Mouse (Mus musculus): ENCODE measurements around the gene Nav2. TPM values are rescaled to one million over a fixed set of nuclear protein-coding genes. Genes with fewer than 3 reads are reported as not detected.

Gene Nav2
- polyA plus RNA-seq, 1 experiment from 2014 or later = 7.5 TPM

DNA sequence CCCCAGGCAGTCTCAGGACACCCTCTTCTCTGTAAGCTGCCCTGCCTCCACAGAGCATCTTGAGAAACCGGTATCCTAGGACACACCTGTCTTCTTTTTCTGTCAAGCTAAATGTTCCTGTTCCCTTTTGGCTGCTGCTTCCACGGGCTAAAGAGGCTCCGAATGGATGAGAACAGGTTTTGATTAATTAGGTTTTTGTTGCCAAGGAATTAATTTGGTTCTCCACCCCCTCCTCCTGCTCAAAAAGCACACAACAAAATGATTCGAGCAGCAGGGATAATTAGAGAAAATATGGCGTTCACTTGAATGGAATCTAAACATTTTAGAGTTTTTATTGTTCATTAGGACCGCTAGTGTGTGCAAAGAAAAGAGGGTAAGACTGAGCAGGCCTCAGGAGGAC is 1.8 kb downstream of the Nav2 start:
- WGBS = 77% methylated on average over 6 of the region's 6 CpGs
- Histone ChIP-seq H3K4me1 (ENCODE audit: control insufficient read depth, insufficient read depth, low read length) (no peaks in the 10 kb centered on the region), H3K9me3 (ENCODE audit: control insufficient read depth, low read length) (no peaks in the 10 kb centered on the region), H3K4me2 (ENCODE audit: low read depth, severe bottlenecking) (no peak overlapping the region), H3K9ac (ENCODE audit: low read length) (no peak overlapping the region), H3K36me3 (ENCODE audit: control insufficient read depth, insufficient read depth, low read length) (no peaks in the 10 kb centered on the region), H3K27me3 (ENCODE audit: control insufficient read depth, insufficient read depth, low read length) (no peaks in the 10 kb centered on the region), H3K27ac (replicated peaks; ENCODE audit: low read depth, low read length) (no peak overlapping the region), H3K4me3 (ENCODE audit: low read depth, low read length) (no peak overlapping the region)
- no peak for DNase-seq (ENCODE audit: low spot score)
- no peak for ATAC-seq (ENCODE audit: insufficient number of reproducible peaks, low FRiP score, low TSS enrichment, low read depth)

DNA sequence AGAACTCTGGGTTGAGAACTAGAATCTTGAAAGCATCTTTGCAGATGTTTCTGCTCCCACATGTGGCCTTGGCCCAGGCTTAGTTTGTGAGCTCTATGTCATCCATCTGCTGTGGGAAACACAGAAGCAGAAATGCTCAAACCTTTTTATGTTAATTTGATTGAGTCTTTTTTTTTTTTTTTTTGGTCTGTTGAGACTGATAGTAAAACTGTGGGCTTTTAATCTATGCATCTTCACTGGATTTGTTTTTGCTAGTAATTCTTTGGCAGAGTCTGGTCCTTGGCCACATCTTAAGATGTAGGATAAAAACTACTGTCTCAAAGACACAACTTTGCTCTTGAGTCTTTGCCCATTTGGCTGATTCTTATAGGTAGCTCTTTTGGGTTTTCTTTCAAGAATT is 2.6 kb downstream of the Nav2 start:
- DNase-seq (ENCODE audit: low spot score) (no peak), ATAC-seq (ENCODE audit: insufficient number of reproducible peaks, low FRiP score, low TSS enrichment, low read depth) (no peak)
- no peak overlapping the region for H3K4me3 ChIP-seq (ENCODE audit: low read depth, low read length)
- H3K36me3 ChIP-seq (ENCODE audit: control insufficient read depth, insufficient read depth, low read length) = no peaks in the 10 kb centered on the region
- H3K27me3 ChIP-seq (ENCODE audit: control insufficient read depth, insufficient read depth, low read length) = no peaks in the 10 kb centered on the region
- H3K9me3 ChIP-seq (ENCODE audit: control insufficient read depth, low read length) = no peaks in the 10 kb centered on the region
- no peaks in the 10 kb centered on the region for H3K4me1 ChIP-seq (ENCODE audit: control insufficient read depth, insufficient read depth, low read length)
- no peak overlapping the region for H3K27ac ChIP-seq (replicated peaks; ENCODE audit: low read depth, low read length)
- H3K4me2 ChIP-seq (ENCODE audit: low read depth, severe bottlenecking) = no peak overlapping the region
- H3K9ac ChIP-seq (ENCODE audit: low read length) = no peak overlapping the region

DNA sequence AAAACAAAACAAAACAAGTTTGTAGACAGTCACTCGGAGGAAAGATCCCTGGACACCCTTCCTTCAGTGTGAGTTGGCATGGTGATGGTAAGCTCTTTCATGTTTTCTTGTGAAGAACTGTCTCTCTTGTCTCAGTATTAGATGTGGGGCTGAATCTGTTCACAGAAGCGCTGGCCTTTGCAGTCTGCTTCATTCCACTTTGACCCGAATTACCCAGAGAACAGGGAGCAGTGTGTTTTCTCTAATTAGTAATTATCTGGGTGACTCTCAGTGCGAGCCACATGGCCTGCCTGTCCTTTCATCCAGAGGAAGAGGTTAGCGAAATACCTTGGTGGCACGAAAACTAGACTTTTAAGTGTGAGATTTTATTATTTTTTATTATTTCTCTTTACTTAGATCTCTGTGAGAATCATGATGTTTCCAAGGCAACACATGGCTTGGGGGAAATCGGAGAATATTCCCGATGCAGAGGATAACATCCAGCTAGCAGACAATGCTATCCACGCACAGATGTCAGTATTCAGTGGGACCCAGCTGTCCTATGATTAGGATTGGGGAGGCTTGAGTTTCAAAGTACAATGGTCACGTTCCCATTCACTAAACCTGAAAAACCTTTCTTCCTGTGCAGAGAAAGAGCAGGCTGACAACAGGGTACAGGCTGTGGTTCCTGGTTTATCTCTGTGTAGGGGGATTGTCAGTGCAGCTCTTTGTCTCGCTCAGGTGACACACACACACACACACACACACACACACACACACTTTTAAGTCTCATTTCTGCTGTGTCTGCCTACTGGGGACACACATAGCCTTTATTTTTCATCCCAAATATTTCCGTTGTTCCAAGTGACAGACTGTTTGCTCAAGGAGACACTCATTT is 6.4 kb downstream of the Nav2 start:
- no peak overlapping the region for H3K9ac ChIP-seq (ENCODE audit: low read length)
- H3K4me1 ChIP-seq (ENCODE audit: control insufficient read depth, insufficient read depth, low read length) = no peaks in the 10 kb centered on the region
- H3K4me2 ChIP-seq (ENCODE audit: low read depth, severe bottlenecking) = no peak overlapping the region
- no peaks in the 10 kb centered on the region for H3K9me3 ChIP-seq (ENCODE audit: control insufficient read depth, low read length)
- ATAC-seq (ENCODE audit: insufficient number of reproducible peaks, low FRiP score, low TSS enrichment, low read depth) = no peak
- H3K27me3 ChIP-seq (ENCODE audit: control insufficient read depth, insufficient read depth, low read length) = no peaks in the 10 kb centered on the region
- no peaks in the 10 kb centered on the region for H3K36me3 ChIP-seq (ENCODE audit: control insufficient read depth, insufficient read depth, low read length)
- DNase-seq (ENCODE audit: low spot score) = no peak
- no peak overlapping the region for H3K27ac ChIP-seq (replicated peaks; ENCODE audit: low read depth, low read length)
- H3K4me3 ChIP-seq (ENCODE audit: low read depth, low read length) = no peak overlapping the region
- WGBS = 62% methylated on average over 12 of the region's 12 CpGs

DNA sequence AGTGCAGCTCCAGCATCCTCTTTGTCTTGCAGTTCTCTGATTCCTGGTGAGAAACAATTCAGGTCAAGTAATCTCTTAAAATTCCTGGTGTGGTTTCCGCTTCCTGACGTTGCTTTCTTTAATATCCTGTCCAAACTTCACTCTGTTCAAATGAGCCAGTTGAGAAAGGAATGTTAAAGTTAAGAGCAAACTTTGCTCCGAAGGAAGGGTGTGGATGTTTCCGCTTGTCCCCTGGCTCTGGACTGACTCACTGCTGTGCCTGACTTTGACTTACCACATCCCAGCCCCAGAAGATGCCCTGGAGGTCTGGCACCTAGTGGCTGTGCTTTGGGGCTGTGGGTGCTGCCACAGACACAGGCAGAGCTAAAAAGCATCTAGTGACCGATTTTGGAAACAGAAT is 8.9 kb downstream of the Nav2 start:
- Histone ChIP-seq H3K4me3 (ENCODE audit: low read depth, low read length) (no peak overlapping the region), H3K9me3 (ENCODE audit: control insufficient read depth, low read length) (no peaks in the 10 kb centered on the region), H3K4me1 (ENCODE audit: control insufficient read depth, insufficient read depth, low read length) (no peaks in the 10 kb centered on the region), H3K9ac (ENCODE audit: low read length) (no peak overlapping the region), H3K4me2 (ENCODE audit: low read depth, severe bottlenecking) (no peak overlapping the region), H3K27me3 (ENCODE audit: control insufficient read depth, insufficient read depth, low read length) (no peaks in the 10 kb centered on the region), H3K27ac (replicated peaks; ENCODE audit: low read depth, low read length) (no peak overlapping the region), H3K36me3 (ENCODE audit: control insufficient read depth, insufficient read depth, low read length) (no peaks in the 10 kb centered on the region)
- ATAC-seq (ENCODE audit: insufficient number of reproducible peaks, low FRiP score, low TSS enrichment, low read depth) (no peak), DNase-seq (ENCODE audit: low spot score) (no peak)
- 33% methylated on average over 5 of the region's 5 CpGs for WGBS

DNA sequence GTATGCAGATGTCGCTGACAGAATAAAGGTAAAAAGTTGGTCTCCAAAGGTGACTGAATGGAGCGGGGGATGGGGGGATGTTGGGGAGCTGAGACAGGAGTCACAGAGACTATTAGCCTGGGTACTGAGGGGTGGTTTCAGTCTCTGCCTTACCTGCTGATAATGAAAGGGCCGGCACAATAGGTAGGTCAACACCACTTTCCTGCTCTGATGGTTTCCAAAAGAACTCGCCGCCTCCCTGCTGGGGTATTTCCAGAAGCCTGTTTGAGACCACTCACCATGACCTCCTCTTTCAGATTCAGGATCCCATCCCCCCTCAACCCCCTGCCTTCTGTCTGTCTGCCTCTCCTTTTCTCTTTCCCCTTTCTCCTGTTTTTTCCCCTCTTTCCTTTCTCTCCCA is 9.5 kb downstream of the Nav2 start:
- Histone ChIP-seq H3K4me2 (ENCODE audit: low read depth, severe bottlenecking) (no peak overlapping the region), H3K9ac (ENCODE audit: low read length) (no peak overlapping the region), H3K36me3 (ENCODE audit: control insufficient read depth, insufficient read depth, low read length) (no peaks in the 10 kb centered on the region), H3K27ac (replicated peaks; ENCODE audit: low read depth, low read length) (no peak overlapping the region), H3K9me3 (ENCODE audit: control insufficient read depth, low read length) (no peaks in the 10 kb centered on the region), H3K27me3 (ENCODE audit: control insufficient read depth, insufficient read depth, low read length) (no peaks in the 10 kb centered on the region), H3K4me3 (ENCODE audit: low read depth, low read length) (no peak overlapping the region), H3K4me1 (ENCODE audit: control insufficient read depth, insufficient read depth, low read length) (no peaks in the 10 kb centered on the region)
- ATAC-seq (ENCODE audit: insufficient number of reproducible peaks, low FRiP score, low TSS enrichment, low read depth) (no peak), DNase-seq (ENCODE audit: low spot score) (no peak)
- 22% methylated on average over 5 of the region's 5 CpGs for WGBS

DNA sequence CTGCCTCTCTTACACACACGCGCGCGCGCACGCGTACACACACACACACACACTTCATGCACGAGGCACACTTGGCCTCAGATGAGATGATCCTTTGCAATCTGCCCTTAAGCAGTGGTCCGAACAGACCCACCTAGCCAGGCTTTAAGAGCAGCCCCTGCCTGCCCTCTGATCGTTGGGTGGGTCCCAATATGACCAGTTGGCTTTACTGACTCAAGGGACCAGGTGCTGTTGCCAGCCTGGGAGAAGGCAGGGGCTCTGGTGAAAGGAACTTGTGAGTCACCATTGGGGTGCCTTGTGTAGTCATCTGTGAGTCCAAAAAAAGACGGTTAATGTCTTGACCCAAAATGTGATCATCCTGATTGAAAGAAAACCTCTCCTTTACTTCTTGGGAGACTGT is 9.9 kb downstream of the Nav2 start:
- DNase-seq (ENCODE audit: low spot score) = no peak
- WGBS = 42% methylated on average over 11 of the region's 11 CpGs
- H3K4me1 ChIP-seq (ENCODE audit: control insufficient read depth, insufficient read depth, low read length) = no peaks in the 10 kb centered on the region

DNA sequence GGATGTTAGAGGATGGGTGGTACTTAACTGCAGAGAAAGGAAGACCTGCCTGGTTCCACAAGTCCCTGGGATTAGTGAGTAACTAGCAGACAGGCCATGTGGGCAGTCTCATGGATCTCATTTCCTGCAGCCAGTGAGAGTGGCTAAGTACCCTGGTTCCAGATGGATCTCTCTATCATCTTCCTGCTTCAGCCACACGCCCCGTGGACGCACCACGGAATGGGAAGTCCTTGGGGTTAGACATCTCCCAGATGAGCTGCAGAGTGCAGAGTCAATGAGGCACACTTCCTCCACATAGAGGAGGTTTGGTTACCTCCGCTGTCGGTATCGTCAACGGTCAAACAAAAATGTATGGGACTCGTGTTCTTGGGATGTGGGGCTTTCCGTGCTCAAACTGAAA is 15.1 kb downstream of the Nav2 start:
- Histone ChIP-seq H3K4me2 (ENCODE audit: low read depth, severe bottlenecking) (no peak overlapping the region), H3K9me3 (ENCODE audit: control insufficient read depth, low read length) (no peaks in the 10 kb centered on the region), H3K36me3 (ENCODE audit: control insufficient read depth, insufficient read depth, low read length) (no peaks in the 10 kb centered on the region), H3K27ac (replicated peaks; ENCODE audit: low read depth, low read length) (no peak overlapping the region), H3K9ac (ENCODE audit: low read length) (no peak overlapping the region), H3K4me3 (ENCODE audit: low read depth, low read length) (no peak overlapping the region), H3K4me1 (ENCODE audit: control insufficient read depth, insufficient read depth, low read length) (no peaks in the 10 kb centered on the region), H3K27me3 (ENCODE audit: control insufficient read depth, insufficient read depth, low read length) (no peaks in the 10 kb centered on the region)
- no peak for DNase-seq (ENCODE audit: low spot score)
- ATAC-seq (ENCODE audit: insufficient number of reproducible peaks, low FRiP score, low TSS enrichment, low read depth) = no peak
- 67% methylated on average over 10 of the region's 10 CpGs for WGBS

More for the DNA sequence above, 9.9 kb downstream of the Nav2 start:
- Histone ChIP-seq H3K9ac (ENCODE audit: low read length) (no peak overlapping the region), H3K9me3 (ENCODE audit: control insufficient read depth, low read length) (no peaks in the 10 kb centered on the region), H3K27ac (replicated peaks; ENCODE audit: low read depth, low read length) (no peak overlapping the region), H3K4me2 (ENCODE audit: low read depth, severe bottlenecking) (no peak overlapping the region), H3K27me3 (ENCODE audit: control insufficient read depth, insufficient read depth, low read length) (no peaks in the 10 kb centered on the region), H3K36me3 (ENCODE audit: control insufficient read depth, insufficient read depth, low read length) (no peaks in the 10 kb centered on the region), H3K4me3 (ENCODE audit: low read depth, low read length) (no peak overlapping the region)
- no peak for ATAC-seq (ENCODE audit: insufficient number of reproducible peaks, low FRiP score, low TSS enrichment, low read depth)

DNA sequence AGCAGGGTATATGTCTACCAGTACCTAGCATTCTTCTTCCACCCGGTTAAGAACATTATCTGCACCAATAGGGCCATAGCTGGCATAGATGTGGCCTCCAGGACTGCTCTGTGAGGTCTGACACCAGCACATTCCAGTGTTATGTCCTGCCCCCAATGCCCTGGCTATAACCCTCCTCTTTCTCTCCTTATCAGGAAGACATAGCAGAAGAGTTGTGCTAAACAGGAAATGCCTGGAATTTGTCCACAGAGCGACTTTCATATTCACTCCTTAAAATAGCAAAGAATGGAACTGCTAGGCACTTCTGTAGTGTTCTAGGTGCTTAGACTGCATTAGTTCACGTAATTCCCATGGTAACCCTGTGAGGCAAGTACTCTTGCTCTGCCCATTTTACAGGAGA is 16.7 kb downstream of the Nav2 start:
- no peak for DNase-seq (ENCODE audit: low spot score)
- Histone ChIP-seq H3K4me1 (ENCODE audit: control insufficient read depth, insufficient read depth, low read length) (no peaks in the 10 kb centered on the region; the same call in 1 of the 2 replicates), H3K36me3 (ENCODE audit: control insufficient read depth, insufficient read depth, low read length) (no peaks in the 10 kb centered on the region), H3K27ac (replicated peaks; ENCODE audit: low read depth, low read length) (no peak overlapping the region), H3K9me3 (ENCODE audit: control insufficient read depth, low read length) (no peaks in the 10 kb centered on the region), H3K4me2 (ENCODE audit: low read depth, severe bottlenecking) (no peak overlapping the region), H3K9ac (ENCODE audit: low read length) (no peak overlapping the region), H3K4me3 (ENCODE audit: low read depth, low read length) (no peak overlapping the region), H3K27me3 (ENCODE audit: control insufficient read depth, insufficient read depth, low read length) (no peaks in the 10 kb centered on the region)
- no peak for ATAC-seq (ENCODE audit: insufficient number of reproducible peaks, low FRiP score, low TSS enrichment, low read depth)
- 78% methylated on average over 3 of the region's 3 CpGs for WGBS

DNA sequence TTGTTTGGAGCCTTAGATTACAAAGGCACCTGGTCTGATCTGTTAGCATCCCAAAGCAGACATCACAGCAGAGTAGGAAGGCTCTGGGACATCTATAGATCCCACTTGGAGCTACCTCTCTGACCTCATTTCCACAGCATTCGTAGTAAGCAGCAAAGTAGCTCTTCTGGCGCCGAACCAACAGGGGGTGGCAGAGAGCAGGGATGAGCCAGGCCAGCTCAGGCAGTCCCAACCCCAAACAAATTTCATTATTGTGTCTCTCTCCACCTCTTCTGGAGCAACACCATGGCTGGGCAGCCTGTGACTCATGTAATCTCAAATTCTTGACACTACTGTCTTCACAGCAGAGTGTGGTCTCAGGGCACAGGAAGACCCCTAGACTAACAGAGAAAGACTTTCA is 19.8 kb downstream of the Nav2 start:
- no peak overlapping the region for H3K9ac ChIP-seq (ENCODE audit: low read length)
- H3K4me1 ChIP-seq (ENCODE audit: control insufficient read depth, insufficient read depth, low read length) = no peaks in the 10 kb centered on the region; the same call in 1 of the 2 replicates
- no peaks in the 10 kb centered on the region for H3K36me3 ChIP-seq (ENCODE audit: control insufficient read depth, insufficient read depth, low read length)
- DNase-seq (ENCODE audit: low spot score) (peak; percentile 68), ATAC-seq (ENCODE audit: insufficient number of reproducible peaks, low FRiP score, low TSS enrichment, low read depth) (no peak)
- H3K27me3 ChIP-seq (ENCODE audit: control insufficient read depth, insufficient read depth, low read length) = no peaks in the 10 kb centered on the region
- no peak overlapping the region for H3K4me2 ChIP-seq (ENCODE audit: low read depth, severe bottlenecking)
- H3K9me3 ChIP-seq (ENCODE audit: control insufficient read depth, low read length) = no peaks in the 10 kb centered on the region
- H3K4me3 ChIP-seq (ENCODE audit: low read depth, low read length) = no peak overlapping the region
- no peak overlapping the region for H3K27ac ChIP-seq (replicated peaks; ENCODE audit: low read depth, low read length)
- WGBS = 19% methylated on average over 3 of the region's 3 CpGs
